Mouse (Mus musculus): ENCODE results near the gene AI661453.

The AI661453 gene

DNA sequence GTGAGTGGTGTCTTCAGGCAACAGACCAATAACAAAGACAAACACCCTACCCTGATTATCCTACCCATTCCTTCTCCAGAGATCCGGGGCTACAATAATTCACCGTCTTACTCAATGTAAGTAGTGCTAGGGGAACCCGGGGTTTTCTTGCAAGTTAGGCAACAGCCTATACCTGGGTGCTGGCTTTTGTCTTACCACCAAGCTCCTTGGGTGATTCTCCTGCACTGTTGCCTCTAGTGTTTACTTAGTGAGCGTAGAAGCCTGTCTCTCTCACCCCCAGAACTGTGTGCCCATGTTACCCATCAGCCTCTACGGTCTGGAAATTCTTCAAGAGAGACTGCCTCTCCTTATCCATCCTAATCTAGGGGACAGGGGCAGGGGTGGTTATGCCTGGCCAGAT, 67.8 kb downstream of the AI661453 start:
- DNase-seq: no peak

DNA sequence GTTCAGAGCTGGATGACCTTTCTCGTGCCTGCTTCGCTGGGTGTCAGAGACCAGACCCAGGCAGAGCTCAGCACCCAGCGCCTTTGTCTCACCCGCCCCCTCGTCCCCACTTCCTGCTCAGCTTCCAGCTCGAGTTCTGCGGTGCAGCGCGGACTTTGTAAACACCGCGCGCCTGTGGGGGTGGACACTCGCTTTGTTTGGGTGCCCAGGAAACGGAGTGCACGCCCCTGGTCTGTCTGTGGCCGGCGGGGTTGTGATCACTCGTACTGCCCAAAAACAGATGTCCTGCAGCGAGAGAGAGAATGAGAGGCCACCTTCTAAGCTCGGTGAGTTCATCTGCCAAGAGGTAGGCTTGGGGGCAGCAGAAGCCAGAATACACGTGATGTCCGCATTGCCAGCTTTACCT, 68.5 kb downstream of the AI661453 start, which contains the start of gene Ccnd3:
Ccnd3 (plus strand) TSS at position 111 of the 406 bp plus-strand sequence.
- DNase-seq: peak; percentile 69 to 75

DNA sequence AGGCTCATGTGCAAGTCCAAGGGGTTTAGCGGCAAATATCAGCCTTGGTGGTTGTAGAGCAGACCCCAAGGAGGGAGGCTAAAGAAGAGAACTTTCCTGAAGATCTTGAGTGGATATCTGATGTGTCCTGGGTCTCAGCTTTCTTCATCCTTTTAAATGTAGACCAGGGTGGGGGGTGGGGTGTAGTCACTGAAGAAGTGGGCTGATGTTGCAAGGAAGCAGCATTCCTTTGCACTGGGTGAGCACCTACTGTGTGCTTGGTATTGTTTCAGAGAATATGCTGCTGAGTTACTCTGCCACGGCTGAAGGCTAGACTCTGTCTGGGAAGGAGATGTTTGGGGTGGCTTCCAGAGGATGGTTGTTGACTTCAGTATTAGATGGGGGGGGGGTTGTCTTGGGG, 69.2 kb downstream of the AI661453 start:
- DNase-seq: no peak

DNA sequence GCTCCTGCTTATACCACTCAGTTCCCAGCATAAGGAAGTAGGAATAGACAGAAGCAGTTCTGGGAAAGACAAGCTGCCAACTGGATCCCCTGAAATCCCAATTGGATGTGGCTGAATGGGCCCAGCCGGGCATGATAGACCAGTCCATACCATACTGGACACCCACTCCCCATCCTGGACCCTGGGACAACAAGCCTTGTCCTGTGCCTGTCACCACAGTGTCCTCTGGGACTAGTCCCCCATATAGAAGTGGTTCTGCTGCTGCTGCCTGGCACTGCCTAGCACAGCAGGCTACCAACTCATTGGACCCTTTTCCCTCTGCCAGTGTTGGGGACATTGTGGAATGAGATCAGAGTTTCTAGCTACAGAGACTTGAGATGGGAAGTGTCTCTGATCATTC, 69.6 kb downstream of the AI661453 start:
- no peak for DNase-seq

GRCm38 (mm10) chr17:47506697-47507096, 70.3 kb downstream of the AI661453 start:
- no peak for DNase-seq

DNA sequence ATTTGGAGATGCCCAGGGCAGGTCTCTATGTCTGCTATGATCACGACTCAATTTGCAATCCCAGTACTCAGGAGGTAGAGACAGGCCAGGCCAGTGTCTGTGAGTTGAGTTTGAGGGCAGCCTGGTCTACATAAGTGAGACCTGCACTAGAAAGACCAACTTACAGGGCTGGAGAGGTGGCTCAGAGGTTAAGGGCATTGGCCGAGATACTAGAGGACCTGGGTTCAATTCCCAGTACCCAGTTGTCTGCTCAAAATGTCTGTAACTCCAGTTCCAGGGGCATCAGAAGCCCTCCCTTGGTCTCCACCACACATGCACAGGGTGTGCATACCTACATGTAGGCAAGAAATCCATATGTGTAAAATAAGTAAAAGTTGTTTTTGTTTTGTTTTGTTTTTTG, 71.1 kb downstream of the AI661453 start:
- no peak for DNase-seq

- DNase-seq: peak; percentile 97 to 98
Measured at GRCm38 (mm10) chr17:47508012-47508608, 71.7 kb downstream of the AI661453 start.

- no peak for DNase-seq
Measured at GRCm38 (mm10) chr17:47509031-47509705, 72.8 kb downstream of the AI661453 start.

DNA sequence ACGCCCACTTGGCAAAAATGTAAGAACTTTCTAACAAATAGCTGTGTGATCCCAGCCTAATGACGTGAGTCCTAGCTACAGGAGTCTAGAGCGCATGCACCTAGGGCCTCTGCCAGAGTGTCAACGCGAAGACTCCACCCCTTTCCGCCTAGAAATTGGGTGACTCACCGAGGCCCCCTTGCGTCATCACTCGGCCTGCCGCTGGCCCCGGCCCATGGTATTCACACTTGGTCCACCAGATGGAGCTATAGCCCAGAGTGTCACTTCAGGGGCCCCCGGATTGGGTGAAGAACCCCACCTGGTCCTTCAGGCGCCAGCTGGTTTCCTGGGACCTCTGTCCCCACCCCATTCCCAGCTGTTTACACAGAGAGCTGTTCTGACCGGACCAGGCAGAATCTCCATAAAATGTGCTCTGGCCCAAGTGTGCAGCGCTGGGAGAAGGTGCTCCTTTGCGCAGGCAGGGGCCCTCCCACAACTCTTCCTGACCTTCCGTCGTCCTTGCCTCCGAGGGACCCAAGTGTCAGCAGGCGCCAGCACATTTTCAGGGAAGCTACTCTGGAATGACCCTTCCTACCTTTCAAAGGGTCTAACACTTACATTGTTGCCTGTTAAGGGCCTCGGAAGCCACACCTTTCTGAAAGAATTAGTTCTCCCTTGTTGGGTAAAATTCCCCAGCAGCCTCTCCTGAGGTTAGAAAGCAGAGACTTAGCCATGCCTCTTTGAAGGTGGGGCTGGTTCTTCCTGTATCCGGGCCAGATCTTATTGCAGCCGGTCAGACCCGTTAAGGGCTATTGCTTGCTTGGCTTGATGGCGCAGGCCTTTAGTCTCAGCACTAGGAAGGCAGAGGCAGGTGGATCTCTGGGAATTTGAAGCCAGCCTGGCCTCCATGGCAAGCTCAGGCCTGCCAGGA, 75.0 kb downstream of the AI661453 start:
- peak; percentile 98 to 99 for DNase-seq

DNA sequence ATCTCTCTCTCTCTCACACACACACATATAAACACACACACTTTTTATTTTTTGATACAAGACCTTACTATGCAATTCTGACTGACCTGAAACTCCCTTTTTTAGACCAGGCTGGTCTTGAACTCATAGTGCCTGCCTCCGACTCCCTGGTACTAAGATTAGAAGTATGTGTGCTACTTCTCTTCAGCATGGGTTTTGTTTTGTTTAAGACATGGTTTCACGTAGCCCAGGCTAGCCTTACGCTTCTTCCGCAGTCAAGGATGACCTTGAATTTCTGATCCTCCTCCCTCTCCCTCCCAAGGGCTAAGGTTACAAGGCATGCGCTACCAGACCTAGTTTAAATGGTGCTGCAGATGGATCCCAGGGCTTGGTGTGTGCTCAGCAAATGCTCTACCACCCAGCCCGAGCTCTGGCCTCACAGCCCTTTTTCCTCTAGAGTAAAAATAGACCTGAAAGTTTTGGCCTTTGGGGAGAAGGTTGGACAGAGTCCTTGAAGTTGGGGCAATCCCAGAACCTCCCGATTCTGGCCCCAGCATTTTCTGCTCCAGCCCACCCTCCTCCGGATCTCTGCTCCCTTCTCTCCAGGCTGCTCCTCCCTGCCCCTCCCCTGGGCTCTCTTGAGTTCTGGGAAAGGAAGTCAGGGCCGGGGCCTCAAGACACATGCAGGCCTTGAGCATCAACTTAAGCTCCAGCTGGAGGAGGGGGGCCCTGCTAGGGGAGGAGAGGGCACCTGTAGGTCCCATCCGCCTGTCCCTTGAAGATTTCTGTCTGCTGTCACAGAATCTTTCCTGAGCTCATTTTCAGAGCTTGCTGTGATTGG, 76.8 kb downstream of the AI661453 start:
- DNase-seq: no peak

GRCm38 (mm10) chr17:47515180-47515844, 78.9 kb downstream of the AI661453 start:
- DNase-seq: no peak

- DNase-seq: no peak
Measured at GRCm38 (mm10) chr17:47516232-47516631, 79.8 kb downstream of the AI661453 start.

DNA sequence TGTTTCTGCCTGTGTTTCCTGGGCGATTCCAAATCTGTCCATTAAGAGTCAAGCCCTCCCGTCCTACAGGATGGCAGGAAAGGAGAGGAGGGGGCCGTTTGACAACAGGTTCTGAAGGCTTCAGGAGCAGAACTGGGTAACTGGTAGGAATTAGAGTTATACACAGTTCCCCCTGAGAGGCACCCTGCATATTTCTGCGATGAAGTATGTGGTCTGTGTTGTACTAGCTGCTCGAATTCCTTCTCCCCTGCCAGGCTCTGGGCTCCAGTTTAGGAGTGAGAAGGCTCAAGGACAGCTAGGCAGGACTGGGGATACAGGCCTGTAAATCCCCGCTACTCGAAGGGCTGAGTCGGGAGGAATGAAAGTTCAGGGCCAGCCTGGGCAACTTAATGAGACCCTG, 81.8 kb downstream of the AI661453 start:
- DNase-seq: peak in 1 of 2 experiments; percentile 10

Data from kidney, adult 8-10 months (tissue).